Mouse (Mus musculus) heart, adult 8-10 months (tissue): ENCODE measurements around the gene Chka. TPM values are rescaled to one million over a fixed set of nuclear protein-coding genes. Genes with fewer than 3 reads are reported as not detected.

ENCODE experiments used
- DNase-seq: peaks from one replicate; pipeline ENCODE4 v3.0.0; 2022; ENCODE audit warnings: low spot score
- total RNA-seq, 4 experiments: library from RNA; stranded (reverse); gene quantifications; 2 replicates each; pipeline ENCODE4 v1.2.4; 2022

Chka gene
- total RNA-seq, 4 experiments from 2014 or later, result 8.3 to 10.4 (median 8.7) TPM

DNA sequence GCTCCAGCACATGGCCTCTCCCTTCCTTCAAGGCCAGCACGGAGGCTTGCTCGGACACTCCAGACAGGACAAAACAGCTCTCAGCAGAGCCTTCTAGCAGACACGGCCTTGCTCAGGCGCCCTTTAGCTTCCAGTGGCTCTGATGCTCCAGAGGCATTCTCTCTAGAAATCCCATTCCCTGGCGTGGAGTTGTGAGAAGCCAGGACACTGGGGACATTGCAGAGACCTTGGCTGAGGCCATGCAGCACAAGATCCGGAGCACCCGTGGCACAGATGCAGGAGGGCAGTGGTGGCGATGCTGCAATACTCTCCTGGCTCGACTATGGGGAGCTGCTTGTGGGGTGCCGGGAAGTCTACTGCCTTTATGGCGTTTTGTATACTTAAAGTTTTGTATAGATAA lies 65.2 kb downstream of the Chka start:
- no peak for DNase-seq

DNA sequence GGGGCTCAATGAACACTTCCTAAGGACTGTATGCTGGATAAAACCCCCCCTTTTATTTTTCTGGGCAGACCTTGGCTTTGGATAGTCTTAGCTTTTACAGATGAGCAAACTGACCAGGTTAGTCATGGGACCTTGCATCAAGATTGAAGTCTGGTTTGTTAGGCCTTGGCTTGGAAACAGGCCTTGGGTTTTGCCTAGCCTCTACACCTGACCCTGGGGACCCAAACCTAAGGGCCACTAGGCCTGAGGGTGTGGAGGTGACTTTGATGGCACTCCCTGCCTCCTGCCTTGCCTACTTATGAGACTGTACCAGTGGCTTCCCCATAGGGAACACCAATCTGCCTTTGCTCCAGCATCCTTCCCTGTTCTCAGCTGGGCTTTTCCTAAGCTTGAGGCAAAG lies 68.4 kb downstream of the Chka start:
- DNase-seq, result no peak

DNA sequence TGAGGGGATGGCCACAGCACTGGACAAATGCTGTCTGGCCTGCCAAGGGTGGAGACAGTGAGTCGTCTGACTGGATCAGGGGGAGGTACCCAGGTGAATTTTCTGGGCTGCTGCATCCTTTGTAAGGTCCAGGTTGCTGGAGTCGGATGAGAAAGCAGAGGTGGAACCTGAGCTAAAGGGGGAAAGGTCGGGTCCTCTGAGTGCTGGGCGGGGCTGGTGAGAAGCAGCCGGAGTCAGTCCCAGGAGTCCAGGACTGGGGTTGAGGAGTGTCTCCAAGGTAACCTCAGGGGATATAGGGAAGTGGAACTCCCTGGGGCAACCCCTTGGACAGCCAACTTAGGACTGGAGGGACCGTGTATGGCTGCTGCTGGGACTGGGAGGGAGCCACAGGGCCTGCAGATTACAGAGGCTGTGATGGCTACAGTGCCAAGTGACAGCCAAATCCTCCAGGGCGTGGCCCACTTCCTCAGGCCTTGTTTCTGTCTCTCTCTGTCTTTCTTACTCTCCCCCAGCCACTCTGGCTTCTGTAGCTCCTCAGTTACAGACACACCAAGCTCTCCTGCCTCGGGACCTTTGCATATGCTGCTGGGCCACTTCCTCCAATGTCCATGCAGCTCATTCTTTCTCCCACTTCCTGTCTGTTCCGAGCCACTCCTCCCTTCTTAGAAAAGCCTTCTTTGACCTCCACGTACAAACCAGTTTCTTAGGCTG lies 71.2 kb downstream of the Chka start:
- DNase-seq, result no peak

DNA sequence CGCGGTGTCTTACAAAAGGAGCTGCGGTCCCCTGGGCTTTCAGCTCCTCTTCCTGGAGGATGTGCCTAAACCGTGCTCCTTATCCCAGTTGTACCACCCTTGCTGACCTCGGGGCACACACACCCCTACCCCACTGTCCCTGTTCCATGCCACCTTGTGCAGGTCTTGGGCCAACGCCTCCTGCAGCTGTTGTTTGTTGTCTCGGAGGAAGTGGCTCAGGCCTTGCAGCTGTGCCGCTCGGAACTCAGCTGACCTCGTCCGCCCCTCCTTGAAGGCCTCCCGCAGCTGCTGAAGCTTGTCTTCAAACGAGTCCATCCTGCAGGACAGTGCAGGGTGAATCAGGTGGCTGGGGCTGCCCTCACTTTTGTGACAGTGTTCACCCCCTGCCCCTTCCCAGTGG lies 72.0 kb downstream of the Chka start:
- no peak for DNase-seq

DNA sequence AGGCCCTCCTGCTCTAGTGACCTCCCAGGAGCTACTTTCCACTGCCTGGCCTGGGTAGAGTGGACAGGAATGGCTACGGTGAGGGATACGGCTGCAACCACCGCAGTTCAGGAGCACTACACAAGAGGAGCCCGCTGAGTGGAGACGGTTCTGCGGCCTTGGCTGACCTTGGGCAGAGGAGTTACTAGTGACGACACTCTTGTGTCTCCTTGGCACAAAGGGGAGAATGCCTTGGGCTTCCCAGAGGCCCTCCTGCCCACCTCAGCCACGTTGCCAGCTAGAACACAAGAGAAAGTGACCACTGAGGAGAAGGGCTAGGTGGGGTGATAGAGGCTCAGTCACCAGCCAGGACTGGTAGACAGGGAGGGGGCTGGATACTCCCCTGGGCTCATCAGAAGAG lies 72.6 kb downstream of the Chka start:
- DNase-seq, result no peak

DNA sequence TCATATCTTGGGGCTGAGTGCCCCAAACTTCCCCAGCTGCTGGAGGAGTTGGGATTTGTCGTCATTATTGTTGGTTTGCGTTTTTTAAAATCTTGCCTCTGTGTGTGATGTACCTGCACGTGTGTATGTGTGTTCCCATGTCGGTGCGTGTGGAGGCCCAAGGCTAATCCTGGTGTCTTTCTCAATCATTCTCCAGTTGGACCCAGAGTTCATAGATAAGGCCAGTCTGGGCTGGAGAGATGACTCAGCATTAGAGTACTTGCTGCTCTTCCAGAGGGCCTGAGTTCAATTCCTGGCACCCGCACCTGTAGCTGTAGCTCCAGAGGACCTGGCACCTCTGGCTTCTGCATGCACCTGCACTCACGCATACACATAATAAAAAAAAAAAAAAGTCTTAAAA lies 73.3 kb downstream of the Chka start:
- no peak for DNase-seq

DNA sequence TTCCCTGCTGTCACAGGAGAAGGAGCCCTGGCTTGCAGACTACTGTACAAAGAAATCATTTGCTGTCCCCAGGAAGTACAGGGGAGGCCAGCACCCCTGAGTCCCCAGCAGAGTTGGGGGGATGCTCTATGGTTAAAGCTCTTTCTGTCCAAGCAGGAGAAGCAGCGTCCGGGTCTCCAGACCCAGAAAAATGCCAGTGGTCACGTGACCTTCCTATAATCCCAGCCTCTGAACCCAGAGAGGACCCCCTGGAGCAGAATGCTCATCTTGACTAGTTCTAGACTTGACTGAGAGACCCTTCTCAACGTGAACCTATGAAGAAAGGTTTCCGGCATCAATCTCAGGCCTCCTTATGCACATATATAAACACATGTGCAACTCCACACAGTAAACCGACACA lies 74.3 kb downstream of the Chka start:
- DNase-seq, result no peak

DNA sequence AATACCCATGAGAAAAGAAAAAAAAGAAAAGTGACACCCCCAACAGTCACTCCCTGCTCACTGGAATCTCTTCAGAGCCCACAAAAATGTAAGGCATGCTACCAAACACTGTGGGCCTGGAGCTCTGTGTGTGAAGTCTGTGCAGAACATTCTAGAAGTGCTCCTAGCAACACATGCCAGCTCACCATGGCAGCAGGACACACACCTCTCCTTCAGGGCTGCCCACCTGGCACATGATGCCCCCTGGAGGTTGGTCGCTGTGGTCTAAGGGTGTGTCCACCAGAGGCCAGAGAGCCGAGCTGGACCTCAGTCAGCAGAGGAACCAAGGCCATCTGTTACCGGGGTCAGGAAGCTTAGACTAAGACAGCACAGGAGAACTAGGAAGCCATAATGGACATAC lies 74.7 kb downstream of the Chka start:
- DNase-seq, result no peak

DNA sequence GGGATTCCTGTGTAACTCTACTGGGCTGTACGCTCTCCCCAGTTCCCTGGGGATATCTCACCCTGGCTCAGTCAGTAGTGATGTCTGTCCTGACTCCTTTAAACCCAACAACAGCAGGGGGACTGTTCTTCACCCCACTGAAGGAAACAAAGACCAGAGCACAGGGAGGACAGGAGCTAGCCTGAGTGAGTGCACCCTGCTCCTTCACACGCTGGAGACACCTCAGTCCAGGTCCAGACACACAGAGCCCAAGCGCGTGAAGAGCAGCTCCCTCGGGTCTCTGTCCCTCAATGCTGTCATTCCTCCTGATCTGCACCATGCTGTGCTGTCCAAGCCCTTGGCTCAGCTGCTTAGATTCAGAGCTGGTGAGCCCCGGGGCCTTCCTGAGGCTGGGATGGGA lies 75.1 kb downstream of the Chka start:
- no peak for DNase-seq

DNA sequence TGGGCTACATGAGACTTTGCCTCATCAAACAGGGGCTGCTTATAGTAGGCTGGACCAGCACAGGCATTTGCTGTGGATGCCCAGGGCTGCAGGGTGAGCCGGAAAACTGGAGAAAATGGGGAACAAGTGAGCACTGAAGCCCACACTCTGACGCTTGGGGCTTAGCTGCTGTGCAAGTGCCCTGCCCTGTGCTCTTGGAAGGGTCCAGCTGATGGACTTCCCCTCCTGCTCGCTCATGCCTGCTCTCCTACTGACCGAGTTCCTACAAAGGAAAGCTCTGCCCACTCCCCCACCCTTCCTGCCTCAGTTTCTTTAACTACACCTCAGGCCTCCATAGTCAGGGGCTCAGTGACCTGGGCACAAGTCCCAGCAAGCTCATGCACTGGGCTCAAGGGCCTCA lies 76.4 kb downstream of the Chka start:
- DNase-seq, result no peak

DNA sequence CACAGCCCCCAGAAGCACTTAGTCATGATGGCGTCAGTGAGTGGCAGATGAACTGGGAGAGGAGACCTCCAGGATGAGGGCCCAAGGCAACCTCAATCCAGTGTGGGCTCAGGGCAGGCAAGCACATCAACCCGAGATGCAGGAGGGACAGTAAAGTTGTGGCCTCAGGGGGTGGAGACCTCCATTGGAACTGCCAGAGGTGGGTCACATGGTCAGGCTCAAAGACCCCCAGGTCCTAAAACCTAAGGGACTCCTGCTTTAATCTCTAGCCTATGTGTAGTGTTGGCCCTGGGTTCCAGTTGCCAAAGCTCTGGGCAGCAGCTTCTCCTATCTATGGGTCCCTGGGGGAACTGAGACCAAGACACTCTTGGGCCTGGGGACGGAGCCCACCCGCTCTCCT lies 77.2 kb downstream of the Chka start:
- DNase-seq, result no peak

DNA sequence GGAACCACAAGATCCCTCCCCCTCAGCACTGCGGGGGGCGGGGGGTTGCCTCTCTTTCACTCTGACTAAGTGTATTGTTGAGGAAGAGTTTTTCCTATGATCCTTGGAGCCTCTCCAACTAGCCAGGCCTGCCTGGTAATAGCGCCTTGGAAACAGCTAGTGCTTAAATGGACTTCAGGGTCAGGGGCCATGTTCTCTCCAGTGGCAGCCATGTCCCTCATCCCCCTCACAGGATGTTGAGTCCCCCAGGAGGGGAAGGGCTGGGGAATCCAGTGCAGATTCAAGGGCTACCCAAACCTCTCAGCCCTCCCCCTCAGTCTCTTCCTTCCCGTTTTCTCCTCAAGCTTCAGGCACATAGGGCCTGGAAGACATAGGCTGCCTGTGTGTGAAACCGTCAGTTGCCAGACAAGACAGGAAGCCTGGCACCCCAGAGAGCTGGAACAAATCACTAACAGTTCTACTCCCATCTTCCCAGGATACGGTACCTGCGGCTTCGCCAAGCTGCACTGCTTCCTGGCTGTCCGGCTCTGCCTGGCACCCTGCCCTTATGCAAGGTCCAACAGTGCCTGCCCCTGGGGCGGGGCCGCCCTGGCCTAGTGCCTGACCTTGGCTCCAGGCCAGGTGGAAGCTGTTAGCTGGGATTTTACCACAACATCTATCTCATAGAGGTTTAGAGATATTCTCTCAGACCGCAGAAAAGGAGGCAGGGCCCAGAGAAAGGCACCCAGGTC lies 77.8 kb downstream of the Chka start, which contains the start of gene Aldh3b1:
TSS of gene Aldh3b1 (minus strand) at position 598 of the 731 bp plus-strand sequence.
- peak; percentile 88 for DNase-seq

DNA sequence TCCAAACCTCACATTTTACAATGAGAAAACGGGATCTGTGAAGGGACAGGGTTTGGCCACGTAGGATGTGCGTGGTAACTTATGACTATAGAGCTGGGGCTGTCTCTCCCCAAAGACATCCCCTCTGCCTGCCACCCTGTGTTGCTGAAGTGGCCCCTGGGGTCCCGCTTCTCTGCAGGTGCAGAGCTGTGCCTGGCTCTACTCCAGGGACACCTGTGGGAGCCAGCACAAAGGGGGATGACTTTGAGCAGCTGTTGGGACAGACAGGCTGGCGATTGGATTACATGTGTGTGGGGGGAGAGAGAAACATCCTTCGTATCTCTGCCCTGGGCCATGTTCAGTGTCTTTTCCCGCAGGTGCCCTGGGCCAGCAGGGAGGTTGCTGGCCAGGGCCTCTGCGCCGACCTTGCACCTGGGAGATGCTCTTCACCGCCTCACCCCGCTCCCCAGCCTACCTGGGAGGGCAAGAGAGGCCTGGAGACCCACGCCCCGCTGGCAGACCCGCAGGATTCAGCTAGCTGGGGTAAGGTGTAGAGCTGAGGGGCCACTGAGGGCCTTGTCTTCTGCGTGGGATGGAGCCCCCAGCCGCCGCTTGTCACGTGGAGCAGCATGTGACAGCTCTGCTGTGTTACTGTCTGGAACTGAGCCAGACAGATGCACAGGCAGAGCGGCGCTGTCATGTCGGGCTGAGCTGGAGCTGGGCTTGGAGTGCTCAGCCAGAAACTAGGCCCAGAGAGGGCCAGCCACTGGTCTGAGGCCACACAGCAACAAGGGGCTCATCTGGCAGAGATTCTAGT lies 78.9 kb downstream of the Chka start:
- no peak for DNase-seq

DNA sequence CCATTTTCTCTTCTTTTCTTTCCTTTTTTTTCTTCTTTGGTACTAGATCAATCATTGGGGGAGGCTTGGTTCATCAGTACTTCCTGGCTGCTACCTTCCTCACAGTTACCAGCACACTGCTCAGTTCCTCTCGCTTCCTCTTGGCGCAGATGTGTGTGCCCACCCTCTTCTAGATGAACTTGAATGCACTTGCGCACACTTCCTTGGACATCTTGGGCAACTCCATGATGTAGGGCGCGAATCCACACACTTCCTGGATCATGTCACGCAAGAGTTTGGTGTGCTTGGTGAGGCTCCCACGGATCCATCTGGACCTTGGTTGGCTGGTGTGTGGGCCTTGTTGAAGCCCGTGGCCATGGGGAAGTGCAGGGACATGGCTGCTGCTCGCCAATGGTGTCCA lies 80.1 kb downstream of the Chka start:
- DNase-seq, result no peak

DNA sequence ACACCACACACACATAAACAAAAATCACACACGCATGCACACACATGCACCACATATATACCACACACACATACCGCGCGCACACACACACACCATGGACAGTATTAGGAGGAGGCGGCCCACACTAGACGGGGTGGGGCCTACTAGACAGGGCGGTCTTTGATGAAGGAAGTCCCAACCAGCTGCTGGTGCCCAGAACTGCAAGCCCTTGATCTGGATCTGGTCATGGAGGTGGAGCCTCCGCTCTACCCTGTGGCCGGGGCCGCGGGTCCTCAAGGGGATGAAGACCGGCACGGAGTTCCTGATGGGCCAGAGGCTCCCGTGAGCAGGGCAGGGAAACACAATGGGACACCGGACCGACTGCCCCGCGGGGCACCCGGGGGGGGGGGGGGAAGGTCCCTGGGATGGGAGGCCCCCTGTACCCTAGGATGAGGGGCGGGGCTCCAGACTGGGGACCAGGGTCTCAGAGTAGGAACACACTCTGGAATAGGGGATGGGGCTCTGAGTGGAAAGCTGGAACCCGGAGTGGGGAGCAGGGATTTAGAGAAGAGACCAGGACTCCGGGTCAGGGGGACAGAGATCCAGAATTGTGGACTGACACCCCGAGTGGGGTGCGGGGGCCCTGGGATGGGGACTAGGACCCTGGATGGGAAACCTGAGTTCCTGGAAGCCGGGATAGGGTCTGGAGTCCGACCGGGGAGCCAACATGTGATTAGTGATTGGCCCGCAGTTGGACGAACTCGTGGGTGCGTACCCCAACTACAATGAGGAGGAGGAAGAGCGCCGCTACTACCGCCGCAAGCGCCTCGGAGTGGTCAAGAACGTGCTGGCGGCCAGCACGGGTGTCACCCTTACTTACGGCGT lies 83.7 kb downstream of the Chka start, which contains the start of gene Unc93b1:
TSS of gene Unc93b1 (plus strand) at position 155 of the 864 bp plus-strand sequence.
- peak; percentile 78 for DNase-seq

DNA sequence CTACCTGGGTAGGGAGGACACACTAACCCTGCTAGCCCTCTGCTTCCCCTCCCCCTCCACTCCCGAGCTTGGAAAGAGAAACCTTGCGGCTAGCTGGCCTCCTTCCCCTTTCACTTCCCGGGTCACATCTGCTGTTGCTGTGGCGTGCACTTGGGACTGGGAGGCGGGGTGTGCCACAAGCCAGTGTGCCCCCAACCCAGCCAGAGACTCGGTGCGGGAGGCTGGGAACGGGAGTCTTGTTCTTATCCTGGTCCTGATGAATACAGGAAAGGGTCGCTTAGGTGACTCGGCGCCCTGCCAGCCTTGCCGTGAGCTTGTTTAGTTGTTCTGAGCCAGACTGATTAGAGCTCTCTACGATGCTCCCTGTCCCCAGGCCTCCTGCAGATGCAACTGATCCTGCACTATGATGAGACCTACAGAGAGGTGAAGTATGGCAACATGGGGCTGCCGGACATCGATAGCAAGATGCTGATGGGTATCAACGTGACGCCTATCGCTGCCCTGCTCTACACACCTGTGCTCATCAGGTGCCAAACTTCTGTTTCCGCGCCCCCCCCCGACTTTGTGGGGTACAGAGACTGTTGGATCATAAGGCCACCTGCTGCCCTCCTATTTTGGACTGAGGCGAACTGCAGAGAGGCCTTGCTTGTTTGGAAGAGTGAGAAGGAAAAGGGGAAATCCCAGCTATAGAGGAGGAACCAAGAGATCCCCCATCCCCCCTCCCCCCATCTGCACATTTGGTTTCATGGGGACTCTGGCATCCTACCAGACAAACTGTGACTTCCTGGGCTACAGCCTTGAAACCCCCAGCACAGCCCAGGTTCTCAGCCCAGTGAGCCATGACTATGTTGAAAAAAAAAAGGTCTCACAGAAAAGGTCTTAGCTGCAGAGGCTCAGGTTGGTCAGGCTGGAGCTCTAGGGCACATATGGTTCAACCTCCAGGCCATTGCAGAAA lies 84.6 kb downstream of the Chka start:
- peak; percentile 77 for DNase-seq

DNA sequence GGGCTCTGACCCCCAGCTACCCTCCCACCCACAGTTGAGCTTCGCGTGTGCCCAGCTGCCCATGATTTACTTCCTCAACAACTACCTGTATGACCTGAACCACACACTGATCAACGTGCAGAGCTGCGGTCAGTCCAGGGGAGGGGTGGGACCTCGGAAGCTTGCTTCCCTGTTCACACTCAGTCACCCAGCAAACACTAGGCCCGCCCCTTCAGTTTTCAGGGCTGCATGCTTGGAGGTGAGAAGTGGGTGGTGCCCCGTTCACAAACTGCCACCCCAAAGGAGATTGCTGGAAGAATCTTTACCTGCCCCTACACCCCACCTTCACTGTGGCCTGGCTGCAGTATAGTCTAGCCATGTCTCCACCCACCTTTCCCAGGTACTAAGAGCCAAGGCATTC lies 90.7 kb downstream of the Chka start:
- DNase-seq, result no peak

DNA sequence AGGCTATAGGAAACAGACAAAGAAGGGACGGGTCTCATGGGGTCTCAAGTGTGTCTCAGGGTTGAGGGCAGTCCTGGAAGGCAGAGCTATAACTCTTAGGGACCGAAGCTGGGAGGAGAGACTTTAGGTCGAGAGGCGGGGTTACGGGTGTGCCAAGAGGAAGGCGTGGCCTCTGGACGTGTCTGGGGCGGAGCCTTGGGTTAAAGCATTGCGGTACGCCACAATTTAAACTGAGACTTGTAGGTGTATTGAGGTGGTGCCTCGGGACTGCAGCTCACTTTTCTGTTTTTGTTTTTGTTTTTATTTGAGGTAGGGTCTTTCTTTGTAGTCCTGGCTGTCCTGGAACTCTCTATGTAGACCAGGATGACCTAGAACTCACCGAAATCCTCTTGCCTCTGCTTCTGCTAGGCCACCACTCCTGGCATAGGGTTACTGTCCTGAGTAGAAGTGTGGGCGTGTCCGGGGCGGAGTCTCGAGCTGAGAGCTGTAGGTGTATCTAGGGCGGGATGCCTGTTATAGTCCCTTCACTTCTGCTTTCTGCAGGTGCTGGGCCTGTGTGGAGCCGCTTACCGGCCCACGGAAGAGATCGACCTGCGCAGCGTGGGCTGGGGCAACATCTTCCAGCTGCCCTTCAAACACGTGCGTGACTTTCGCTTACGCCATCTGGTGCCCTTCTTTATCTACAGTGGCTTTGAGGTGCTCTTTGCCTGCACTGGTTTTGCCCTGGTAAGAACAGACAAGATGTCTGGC lies 91.6 kb downstream of the Chka start:
- DNase-seq, result no peak
